Mouse (Mus musculus) lung, postnatal 0 days (tissue): Measurements from ENCODE around the gene Lrrc4c.

ENCODE experiments used
- CTCF ChIP-seq: IDR thresholded peaks from 2 replicates; pipeline ENCODE4 v1.5.1; 2016; ENCODE audit warnings: antibody characterized with exemption, mild to moderate bottlenecking
- EP300 ChIP-seq: IDR thresholded peaks from 2 replicates; pipeline ENCODE4 v1.6.1; 2016; ENCODE audit warnings: antibody characterized with exemption, mild to moderate bottlenecking, control low read depth

DNA sequence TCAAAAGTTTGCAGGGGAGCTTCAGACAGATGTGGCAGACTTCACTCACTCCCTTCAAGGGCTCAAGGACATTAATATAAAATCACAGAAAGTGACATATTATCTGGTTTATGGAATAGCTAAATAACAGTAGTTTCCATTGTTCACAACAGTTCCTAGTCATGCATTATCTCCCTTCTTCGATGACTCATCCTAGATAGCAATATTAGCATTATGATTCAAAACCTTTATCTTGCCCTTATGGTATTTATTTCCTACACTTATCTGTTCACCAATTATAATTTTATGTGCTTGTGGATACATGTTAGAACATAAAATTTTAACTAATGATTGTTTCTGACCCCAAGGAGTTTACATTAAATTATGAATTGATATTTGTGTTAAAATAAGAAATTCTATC is 296.2 kb downstream of the Lrrc4c start:
- TF ChIP-seq CTCF, result no peak
- no peak for TF ChIP-seq EP300
